Mouse (Mus musculus): Measurements from ENCODE around the gene Zfp600. TPM values are rescaled to one million over a fixed set of nuclear protein-coding genes. Genes with fewer than 3 reads are reported as not detected.
"Not testable (repeated sequence)": the region's sequence is repeated elsewhere in the genome, so short reads cannot be mapped to it uniquely, and the experiment has no call there.

Zfp600 gene
- polyA plus RNA-seq, 1 experiment from 2014 or later, result not detected

- ATAC-seq (ENCODE audit: low FRiP score, low TSS enrichment); H3K9me3 ChIP-seq (ENCODE audit: control insufficient read depth, low read length): not testable (repeated sequence)
- WGBS, result 63% methylated on average over 5 of the region's 5 CpGs
These were observed 85.5 kb downstream of the Zfp600 start for GRCm38 (mm10) chr4:146242119-146242518.

More at GRCm38 (mm10) chr4:146242119-146242518, 85.5 kb downstream of the Zfp600 start:
- H3K4me2 ChIP-seq (replicated peaks; ENCODE audit: low read depth, low read length); H3K4me1 ChIP-seq (ENCODE audit: control insufficient read depth, insufficient read depth, low read length); H3K27me3 ChIP-seq (ENCODE audit: control insufficient read depth, insufficient read depth, low read length); H3K36me3 ChIP-seq (ENCODE audit: control insufficient read depth, insufficient read depth, low read length); H3K9ac ChIP-seq (ENCODE audit: low read depth, low read length); H3K4me3 ChIP-seq (ENCODE audit: low read length); H3K27ac ChIP-seq (ENCODE audit: low read depth, low read length): not testable (repeated sequence)

Other genes with a start within 250 kb of the Zfp600 start
- 0.30 and 0.35 TPM in 2 replicates for gene Zfp987, start 59.5 kb upstream of the Zfp600 start, polyA plus RNA-seq (2014; fragmentation: Nextera tagmentation; extraction: Ambion mirVana)